Mouse (Mus musculus): ENCODE measurements at regions not wholly inside any gene's neighbourhood (a gene's known extent, or its start where the extent isn't known, plus 50 kb on each side); places are given as distances from the start of the nearest gene placed in this dataset.
A peak's percentile ranks its signal among the peaks of the same experiment; 100 is the strongest.

- Histone ChIP-seq H3K9me3 (replicated peaks) (no peaks in the 10 kb centered on the region), H3K9ac (no peak overlapping the region), H3K4me1 (replicated peaks) (peaks cover 59% of the 10 kb centered on the region), H3K27me3 (no peaks in the 10 kb centered on the region), H3K27ac (replicated peaks) (no peak overlapping the region), H3K36me3 (replicated peaks) (no peaks in the 10 kb centered on the region), H3K4me2 (no peak overlapping the region), H3K4me3 (replicated peaks) (no peak overlapping the region)
- ATAC-seq (ENCODE audit: insufficient read depth), result no peak
- WGBS (ENCODE audit: insufficient replicate concordance), result 33% methylated on average over 5 of the region's 5 CpGs
Observed at GRCm38 (mm10) chr12:86819163-86819562, 65.4 kb downstream of the Irf2bpl start.

GRCm38 (mm10) chr12:86818201-86818600 is 66.4 kb downstream of the Irf2bpl start:
- Histone ChIP-seq H3K4me2 (no peak overlapping the region), H3K4me1 (replicated peaks) (peaks cover 49% of the 10 kb centered on the region), H3K27me3 (no peaks in the 10 kb centered on the region), H3K9me3 (replicated peaks) (no peaks in the 10 kb centered on the region), H3K4me3 (replicated peaks) (no peak overlapping the region), H3K27ac (replicated peaks) (no peak overlapping the region), H3K36me3 (replicated peaks) (no peaks in the 10 kb centered on the region), H3K9ac (no peak overlapping the region)
- WGBS (ENCODE audit: insufficient replicate concordance), result 18% methylated on average over 2 of the region's 2 CpGs
- no peak for ATAC-seq (ENCODE audit: insufficient read depth)

GRCm38 (mm10) chr12:86816702-86817610 is 67.6 kb downstream of the Irf2bpl start:
- 54% methylated on average over 11 of the region's 11 CpGs for WGBS (ENCODE audit: insufficient replicate concordance)
- no peak for ATAC-seq (ENCODE audit: insufficient read depth)
- H3K27ac ChIP-seq (replicated peaks), result peak overlapping the region; percentile 33; the same call in 1 of the 2 replicates

GRCm38 (mm10) chr12:86816171-86816701 is 68.4 kb downstream of the Irf2bpl start:
- no peak overlapping the region for H3K4me3 ChIP-seq (replicated peaks)

More at GRCm38 (mm10) chr12:86816702-86817610, 67.6 kb downstream of the Irf2bpl start:
- no peaks in the 10 kb centered on the region for H3K9me3 ChIP-seq (replicated peaks)
- H3K4me2 ChIP-seq, result peak overlapping the region; percentile 32; the same call in 1 of the 2 replicates
- no peaks in the 10 kb centered on the region for H3K36me3 ChIP-seq (replicated peaks)
- no peak overlapping the region for H3K4me3 ChIP-seq (replicated peaks)
- H3K4me1 ChIP-seq (replicated peaks), result peaks cover 46% of the 10 kb centered on the region
- no peaks in the 10 kb centered on the region for H3K27me3 ChIP-seq
- no peak overlapping the region for H3K9ac ChIP-seq

GRCm38 (mm10) chr12:86814740-86815139 is 69.9 kb downstream of the Irf2bpl start:
- no peaks in the 10 kb centered on the region for H3K36me3 ChIP-seq (replicated peaks)
- no peak overlapping the region for H3K9ac ChIP-seq
- no peaks in the 10 kb centered on the region for H3K27me3 ChIP-seq
- 75% methylated on average over 7 of the region's 7 CpGs for WGBS (ENCODE audit: insufficient replicate concordance)
- no peak for ATAC-seq (ENCODE audit: insufficient read depth)
- no peaks in the 10 kb centered on the region for H3K9me3 ChIP-seq (replicated peaks)
- peaks cover 53% of the 10 kb centered on the region for H3K4me1 ChIP-seq (replicated peaks)
- H3K27ac ChIP-seq (replicated peaks), result no peak overlapping the region
- no peak overlapping the region for H3K4me3 ChIP-seq (replicated peaks)
- no peak overlapping the region for H3K4me2 ChIP-seq

More at GRCm38 (mm10) chr12:86816171-86816701, 68.4 kb downstream of the Irf2bpl start:
- no peak overlapping the region for H3K9ac ChIP-seq
- H3K36me3 ChIP-seq (replicated peaks), result no peaks in the 10 kb centered on the region
- H3K27me3 ChIP-seq, result no peaks in the 10 kb centered on the region
- H3K4me1 ChIP-seq (replicated peaks), result peaks cover 43% of the 10 kb centered on the region
- peak; percentile 84 for ATAC-seq (ENCODE audit: insufficient read depth)
- peak overlapping the region; percentile 19; the same call in 1 of the 2 replicates for H3K27ac ChIP-seq (replicated peaks)
- H3K4me2 ChIP-seq, result peak overlapping the region; percentile 32; the same call in 1 of the 2 replicates
- no peaks in the 10 kb centered on the region for H3K9me3 ChIP-seq (replicated peaks)
- WGBS (ENCODE audit: insufficient replicate concordance), result 13% methylated on average over 6 of the region's 6 CpGs

All from liver, embryonic 15.5 days (tissue).